Comparison of ENCODE assay signal across 9 mouse cellular contexts in the genomic region with DNA sequence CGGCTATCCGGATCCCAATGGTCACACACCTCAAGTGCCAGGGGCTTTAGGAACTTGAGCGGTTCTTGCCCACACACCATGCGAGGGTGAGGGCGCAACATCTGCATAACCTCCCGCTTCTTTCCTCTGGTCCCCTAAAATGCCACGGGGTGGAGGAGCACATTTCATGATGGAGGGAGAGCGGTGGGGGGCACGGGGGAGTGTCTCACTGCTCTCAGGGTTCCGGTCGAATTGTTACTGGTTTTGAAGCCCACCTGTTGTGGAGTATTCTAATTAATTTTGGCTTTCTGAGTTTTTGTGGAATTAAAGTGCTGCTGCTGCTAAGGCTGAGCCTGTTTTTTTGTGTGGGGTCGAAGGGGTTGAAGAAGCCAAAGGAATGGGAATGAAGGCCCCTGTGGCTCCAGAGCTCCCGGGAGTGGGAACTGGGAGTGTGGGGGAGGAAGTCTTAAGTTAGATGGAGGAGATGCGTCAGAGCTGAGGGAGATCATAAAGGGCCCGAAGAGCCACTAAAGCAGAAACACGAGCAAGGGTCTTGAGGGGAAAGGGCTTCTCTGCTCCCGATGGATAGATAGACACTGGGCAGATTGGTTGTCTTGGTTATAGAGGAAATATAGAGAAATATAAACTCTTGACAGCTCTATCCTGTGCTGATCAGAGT. TPM values are rescaled to one million over a fixed set of nuclear protein-coding genes. Genes with fewer than 3 reads are reported as not detected.
DNase-seq lines count a peak whose midpoint lies in the region; ATAC-seq and TF ChIP-seq lines count a peak whose summit lies in the region.
"Had no signal": no experiment of that assay in that cellular context is flagged by ENCODE, and none has a peak within 500 bp of the region (broad histone marks: within the 10 kb centered on the region; RNA-seq: fewer than 3 reads in every experiment).

No protein-coding gene starts in this region.

- no peaks in the 10 kb centered on the region for H3K79me2 ChIP-seq in heart, adult 2 months (replicated peaks; ENCODE audit: control insufficient read depth, insufficient read depth, low read length)

- H3K36me3 ChIP-seq in heart, adult 2 months (ENCODE audit: control insufficient read depth, insufficient read depth, low read length): no peaks in the 10 kb centered on the region
- peaks cover 4% of the 10 kb centered on the region for H3K36me3 ChIP-seq in G1E (replicated peaks)
- H3K36me3 ChIP-seq in forebrain, embryonic 15.5 days: no peaks in the 10 kb centered on the region
- H3K36me3 ChIP-seq in liver, embryonic 12.5 days: no peaks in the 10 kb centered on the region
- no peaks in the 10 kb centered on the region for H3K36me3 ChIP-seq in thymus, adult 2 months (ENCODE audit: control insufficient read depth, insufficient read depth, low read length)

- TF ChIP-seq CTCF in heart, adult 2 months (IDR thresholded peaks at IDR 0.05): no peak
- TF ChIP-seq CTCF in G1E (IDR thresholded peaks at IDR 0.05; ENCODE audit: low read depth, low read length): no peak
- TF ChIP-seq CTCF in thymus, adult 2 months (IDR thresholded peaks at IDR 0.05; ENCODE audit: borderline replicate concordance, control insufficient read depth, extremely low read depth, insufficient read depth, low read length, poor library complexity): no peak

- no peak overlapping the region; the same call in 1 of the 2 replicates for H3K27ac ChIP-seq in heart, adult 2 months
- no peak overlapping the region for H3K27ac ChIP-seq in forebrain, embryonic 15.5 days (replicated peaks)
- H3K27ac ChIP-seq in liver, embryonic 12.5 days: peak overlapping the region; percentile 90
- H3K27ac ChIP-seq in thymus, adult 2 months (ENCODE audit: control insufficient read depth, insufficient read depth, low read length): no peak overlapping the region

- H3K27me3 ChIP-seq in heart, adult 2 months (ENCODE audit: control insufficient read depth, insufficient read depth, low read length): no peaks in the 10 kb centered on the region
- no peaks in the 10 kb centered on the region for H3K27me3 ChIP-seq in G1E (ENCODE audit: insufficient read depth, low read length)
- H3K27me3 ChIP-seq in forebrain, embryonic 15.5 days: no peaks in the 10 kb centered on the region
- H3K27me3 ChIP-seq in liver, embryonic 12.5 days (replicated peaks): no peaks in the 10 kb centered on the region
- H3K27me3 ChIP-seq in thymus, adult 2 months (ENCODE audit: control insufficient read depth, insufficient read depth, low read length): no peaks in the 10 kb centered on the region
- H3K27me3 ChIP-seq: Patski had no signal

- whole genome bisulfite sequencing in heart, adult 2 months: 44% methylated on average over 17 of the region's 17 CpGs
- 9% methylated on average over 17 of the region's 17 CpGs for WGBS in forebrain, embryonic 15.5 days
- 24% methylated on average over 17 of the region's 17 CpGs for WGBS in liver, embryonic 12.5 days (ENCODE audit: insufficient replicate concordance)
- whole genome bisulfite sequencing in thymus, adult 2 months: 83% methylated on average over 17 of the region's 17 CpGs

- TF ChIP-seq POLR2A in heart, adult 2 months (IDR thresholded peaks at IDR 0.05; ENCODE audit: insufficient read depth, low read depth, low read length): no peak
- no peak for TF ChIP-seq POLR2A in thymus, adult 2 months (IDR thresholded peaks at IDR 0.05; ENCODE audit: control insufficient read depth, extremely low read depth, insufficient read depth, low read length, poor library complexity)

- peak overlapping the region; percentile 96 for H3K9ac ChIP-seq in heart, adult 2 months (ENCODE audit: low read depth, low read length)
- H3K9ac ChIP-seq in forebrain, embryonic 15.5 days (replicated peaks): peak overlapping the region; percentile 67
- peak overlapping the region; percentile 94 for H3K9ac ChIP-seq in liver, embryonic 12.5 days

- peak overlapping the region; percentile 97 for H3K4me3 ChIP-seq in heart, adult 2 months
- H3K4me3 ChIP-seq in G1E (ENCODE audit: low read depth, low read length): peak overlapping the region; percentile 91
- H3K4me3 ChIP-seq in forebrain, embryonic 15.5 days: peak overlapping the region; percentile 94
- peak overlapping the region; percentile 92 for H3K4me3 ChIP-seq in liver, embryonic 12.5 days
- H3K4me3 ChIP-seq in thymus, adult 2 months (ENCODE audit: control insufficient read depth, insufficient read depth, low read length): no peak overlapping the region; the same call in 1 of the 2 replicates

- no peaks in the 10 kb centered on the region for H3K9me3 ChIP-seq in G1E (replicated peaks)
- no peaks in the 10 kb centered on the region for H3K9me3 ChIP-seq in forebrain, embryonic 15.5 days
- no peaks in the 10 kb centered on the region for H3K9me3 ChIP-seq in liver, embryonic 12.5 days (replicated peaks)

- peak overlapping the region; percentile 91 for H3K4me2 ChIP-seq in forebrain, embryonic 15.5 days (replicated peaks)
- peak overlapping the region; percentile 91 for H3K4me2 ChIP-seq in liver, embryonic 12.5 days

- peaks cover 6% of the 10 kb centered on the region; the same call in 1 of the 2 replicates for H3K4me1 ChIP-seq in heart, adult 2 months (ENCODE audit: control insufficient read depth, insufficient read depth, low read length)
- peaks cover 54% of the 10 kb centered on the region for H3K4me1 ChIP-seq in G1E (ENCODE audit: insufficient read depth, low read depth, low read length)
- H3K4me1 ChIP-seq in forebrain, embryonic 15.5 days: peaks cover 52% of the 10 kb centered on the region
- H3K4me1 ChIP-seq in liver, embryonic 12.5 days: peaks cover 56% of the 10 kb centered on the region
- peaks cover 29% of the 10 kb centered on the region for H3K4me1 ChIP-seq in thymus, adult 2 months (replicated peaks; ENCODE audit: control insufficient read depth, insufficient read depth, low read length)

- ATAC-seq in G1E (ENCODE audit: extremely low read depth, insufficient number of reproducible peaks, low FRiP score, poor library complexity, severe bottlenecking): no peak
- no peak for ATAC-seq in forebrain, embryonic 15.5 days (replicated peaks)
- no peak for ATAC-seq in liver, embryonic 12.5 days
- no peak for ATAC-seq in erythroid progenitor cell, adult 5-6 weeks (replicated peaks; ENCODE audit: low FRiP score, poor library complexity, severe bottlenecking)
- ATAC-seq: Patski had no signal

- TF ChIP-seq EP300 in heart, adult 2 months (IDR thresholded peaks at IDR 0.05; ENCODE audit: insufficient read depth, low read depth, low read length): no peak

- DNase-seq in heart, adult 2 months: no peak
- DNase-seq in heart, postnatal 4 days: no peak
- DNase-seq in G1E (ENCODE audit: low spot score): no peak
- DNase-seq in adrenal gland, postnatal 10 days: no peak
- DNase-seq in thymus, adult 2 months: no peak

- intact Hi-C loops in heart, adult 2 months (cut with DNase I): loop anchor here (5.0 to 10.0 kb wide), 2 partner anchors 186 to 263 kb away; a partner anchor contains a TSS

RNA-seq across cellular contexts. Expression of a gene that starts 1.9 kb away (rescaled TPM):
- 10 to 100 TPM; 15.3 to 17.8 TPM for total RNA-seq in heart, adult 2 months (2021)
- polyA plus RNA-seq in heart, adult 2 months (2012; rRNA removed): 13.0 and 14.2 TPM in 2 replicates
- total RNA-seq in heart, postnatal 4 days (2021): 10 to 100 TPM; 13.8 to 14.3 TPM
- total RNA-seq in G1E (2014; fragmentation: Nextera tagmentation) (5.3 and 6.4 TPM in 2 replicates), G1E (2017) (6.1 and 8.2 TPM in 2 replicates)
- 25.9 and 37.4 TPM in 2 replicates for polyA plus RNA-seq in G1E (2012)
- 12.8 and 15.4 TPM in 2 replicates for polyA plus RNA-seq in forebrain, embryonic 15.5 days (2015; fragmentation: Nextera tagmentation; extraction: Ambion mirVana)
- polyA plus RNA-seq in liver, embryonic 12.5 days (2016; fragmentation: Nextera tagmentation; extraction: Ambion mirVana): 5.3 and 6.1 TPM in 2 replicates
- total RNA-seq in adrenal gland, postnatal 10 days (2021): 10 to 100 TPM; 19.1 to 22.1 TPM
- 18.0 TPM in 2 replicates for polyA plus RNA-seq in thymus, adult 2 months (2012; rRNA removed)
- total RNA-seq in erythroid progenitor cell, adult 5-6 weeks (2015; ENCODE audit: low replicate concordance): 2.9 and 4.7 TPM in 2 replicates
- 2.2 and 3.1 TPM in 2 replicates for total RNA-seq in erythroid progenitor cell, adult 5-6 weeks (2017; ENCODE audit: low replicate concordance)

RNA-seq across cellular contexts. Expression of a gene that starts 9.2 kb away (rescaled TPM):
- 1 to 10 TPM; 5.6 to 6.6 TPM for total RNA-seq in heart, adult 2 months (2021)
- polyA plus RNA-seq in heart, adult 2 months (2012; rRNA removed): 15.9 and 26.1 TPM in 2 replicates
- 1 to 10 TPM; 6.7 to 8.6 TPM for total RNA-seq in heart, postnatal 4 days (2021)
- total RNA-seq in G1E (2014; fragmentation: Nextera tagmentation) (28.3 and 38.2 TPM in 2 replicates), G1E (2017) (17.2 and 34.2 TPM in 2 replicates)
- polyA plus RNA-seq in G1E (2012): 70.8 and 77.9 TPM in 2 replicates
- 47.6 and 50.5 TPM in 2 replicates for polyA plus RNA-seq in forebrain, embryonic 15.5 days (2015; fragmentation: Nextera tagmentation; extraction: Ambion mirVana)
- 32.0 and 34.8 TPM in 2 replicates for polyA plus RNA-seq in liver, embryonic 12.5 days (2016; fragmentation: Nextera tagmentation; extraction: Ambion mirVana)
- total RNA-seq in adrenal gland, postnatal 10 days (2021): 10 to 100 TPM; 13.2 to 13.8 TPM
- 31.1 and 33.0 TPM in 2 replicates for polyA plus RNA-seq in thymus, adult 2 months (2012; rRNA removed)
- 21.6 and 27.7 TPM in 2 replicates for total RNA-seq in erythroid progenitor cell, adult 5-6 weeks (2015; ENCODE audit: low replicate concordance)
- 12.5 and 12.6 TPM in 2 replicates for total RNA-seq in erythroid progenitor cell, adult 5-6 weeks (2017; ENCODE audit: low replicate concordance)

RNA-seq across cellular contexts. Expression of a gene that starts 15.9 kb away (rescaled TPM):
- under 1 TPM; 0.21 to 0.59 TPM for total RNA-seq in heart, adult 2 months (2021)
- 0.61 and 1.1 TPM in 2 replicates for polyA plus RNA-seq in heart, adult 2 months (2012; rRNA removed)
- total RNA-seq in heart, postnatal 4 days (2021): 10 to 100 TPM; 38.0 to 43.3 TPM
- total RNA-seq in G1E (2014; fragmentation: Nextera tagmentation): 176 and 241 TPM in 2 replicates
- total RNA-seq in G1E (2017): 117 and 133 TPM in 2 replicates
- polyA plus RNA-seq in G1E (2012): 296 TPM in 2 replicates
- 68.3 and 81.8 TPM in 2 replicates for polyA plus RNA-seq in forebrain, embryonic 15.5 days (2015; fragmentation: Nextera tagmentation; extraction: Ambion mirVana)
- polyA plus RNA-seq in liver, embryonic 12.5 days (2016; fragmentation: Nextera tagmentation; extraction: Ambion mirVana): 142 TPM in 2 replicates
- 10 to 100 TPM; 16.2 to 22.5 TPM for total RNA-seq in adrenal gland, postnatal 10 days (2021)
- 192 and 276 TPM in 2 replicates for polyA plus RNA-seq in thymus, adult 2 months (2012; rRNA removed)
- total RNA-seq in erythroid progenitor cell, adult 5-6 weeks (2015; ENCODE audit: low replicate concordance): 328 and 403 TPM in 2 replicates
- 422 and 478 TPM in 2 replicates for total RNA-seq in erythroid progenitor cell, adult 5-6 weeks (2017; ENCODE audit: low replicate concordance)

RNA-seq across cellular contexts. Expression of a gene that starts 26.9 kb away (rescaled TPM):
- total RNA-seq in heart, adult 2 months (2021): 10 to 100 TPM; 63.4 to 70.8 TPM
- 83.0 and 90.0 TPM in 2 replicates for polyA plus RNA-seq in heart, adult 2 months (2012; rRNA removed)
- total RNA-seq in heart, postnatal 4 days (2021): 10 to 100 TPM; 80.2 to 84.6 TPM
- 98.4 and 104 TPM in 2 replicates for total RNA-seq in G1E (2014; fragmentation: Nextera tagmentation)
- 4.4 and 5.8 TPM in 2 replicates for total RNA-seq in G1E (2017)
- polyA plus RNA-seq in G1E (2012): 31.8 and 32.8 TPM in 2 replicates
- polyA plus RNA-seq in forebrain, embryonic 15.5 days (2015; fragmentation: Nextera tagmentation; extraction: Ambion mirVana): 179 and 188 TPM in 2 replicates
- polyA plus RNA-seq in liver, embryonic 12.5 days (2016; fragmentation: Nextera tagmentation; extraction: Ambion mirVana): 26.3 and 27.5 TPM in 2 replicates
- 100 to 1,000 TPM; 104 to 143 TPM for total RNA-seq in adrenal gland, postnatal 10 days (2021)
- polyA plus RNA-seq in thymus, adult 2 months (2012; rRNA removed): 159 and 175 TPM in 2 replicates
- 94.1 and 114 TPM in 2 replicates for total RNA-seq in erythroid progenitor cell, adult 5-6 weeks (2015; ENCODE audit: low replicate concordance)
- 18.2 and 31.1 TPM in 2 replicates for total RNA-seq in erythroid progenitor cell, adult 5-6 weeks (2017; ENCODE audit: low replicate concordance)

RNA-seq across cellular contexts. Expression of a gene that starts 33.6 kb away (rescaled TPM):
- total RNA-seq in heart, adult 2 months (2021): 10 to 100 TPM; 44.4 to 79.8 TPM
- polyA plus RNA-seq in heart, adult 2 months (2012; rRNA removed): 18.0 and 36.4 TPM in 2 replicates
- total RNA-seq in heart, postnatal 4 days (2021): 10 to 100 TPM; 42.6 to 55.6 TPM
- total RNA-seq in G1E (2014; fragmentation: Nextera tagmentation) (55.2 and 55.5 TPM in 2 replicates), G1E (2017) (8.9 TPM in 2 replicates)
- 40.6 TPM in 2 replicates for polyA plus RNA-seq in G1E (2012)
- 7.6 and 8.2 TPM in 2 replicates for polyA plus RNA-seq in forebrain, embryonic 15.5 days (2015; fragmentation: Nextera tagmentation; extraction: Ambion mirVana)
- 2.5 and 4.0 TPM in 2 replicates for polyA plus RNA-seq in liver, embryonic 12.5 days (2016; fragmentation: Nextera tagmentation; extraction: Ambion mirVana)
- 100 to 1,000 TPM in 1 of 2 experiments, 10 to 100 TPM in 1; 63.1 to 157 TPM for total RNA-seq in adrenal gland, postnatal 10 days (2021)
- polyA plus RNA-seq in thymus, adult 2 months (2012; rRNA removed): 28.0 and 29.6 TPM in 2 replicates
- 3.4 and 3.6 TPM in 2 replicates for total RNA-seq in erythroid progenitor cell, adult 5-6 weeks (2015; ENCODE audit: low replicate concordance)
- 3.3 and 7.6 TPM in 2 replicates for total RNA-seq in erythroid progenitor cell, adult 5-6 weeks (2017; ENCODE audit: low replicate concordance)

Comparison
In these comparisons a context has a peak if more than half of its experiments do, and no peak if none do; other contexts are left out.
1. RNA of a gene that starts 15.9 kb away (total RNA-seq): 328 to 478 TPM in erythroid progenitor cell, adult 5-6 weeks, 117 to 241 TPM in G1E, 38.0 to 43.3 TPM in heart, postnatal 4 days and 16.2 to 22.5 TPM in adrenal gland, postnatal 10 days; 0.21 to 0.59 TPM in heart, adult 2 months; every median in the first group is over 10 times any median in the second.
2. Peak in every context shown above with its lines, with median percentiles within 50 percentile points of each other: H3K9ac ChIP-seq.